Mouse (Mus musculus) cortical plate, adult 2 months (tissue): Measurements from ENCODE around the gene Rbms2.

ENCODE experiments used
- CTCF ChIP-seq: fragments of 200-500 bp; IDR thresholded peaks from 2 replicates; pipeline ENCODE4 v1.5.1; 2011; ENCODE audit warnings: mild to moderate bottlenecking, control low read depth, low read length; ENCODE audit not compliant: insufficient read depth; ENCODE audit errors: extremely low read depth
- POLR2A ChIP-seq: fragments of 200-500 bp; IDR thresholded peaks from 2 replicates; pipeline ENCODE4 v1.6.1; 2011; ENCODE audit warnings: mild to moderate bottlenecking, low read length, control low read depth; ENCODE audit not compliant: insufficient read depth; ENCODE audit errors: extremely low read depth

DNA sequence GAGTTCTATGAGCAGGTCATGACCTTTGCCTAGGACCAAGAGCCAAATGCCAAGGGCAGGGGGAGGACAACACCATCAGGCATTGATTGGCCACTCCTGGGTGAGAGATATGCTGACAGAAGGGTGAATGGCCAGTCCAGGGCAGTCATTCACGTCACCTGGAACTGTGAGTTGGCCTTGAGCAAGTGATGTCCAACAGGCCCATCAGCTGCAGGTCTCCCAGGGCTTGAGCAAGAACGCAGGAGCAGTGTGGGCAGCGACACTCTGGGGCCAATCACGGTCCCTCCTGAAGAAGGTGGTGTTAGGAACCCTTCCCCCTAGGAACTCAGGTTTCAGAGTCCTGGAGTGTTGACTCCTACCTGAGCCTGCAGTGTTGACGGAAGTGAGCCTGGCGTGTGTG, 21.8 kb upstream of the Rbms2 start:
- TF ChIP-seq CTCF (no peak), POLR2A (no peak)
